Mouse (Mus musculus) forebrain, embryonic 13.5 days (tissue): Measurements from ENCODE around the gene Podn. TPM values are rescaled to one million over a fixed set of nuclear protein-coding genes. Genes with fewer than 3 reads are reported as not detected.
A peak's percentile ranks its signal among the peaks of the same experiment; 100 is the strongest.

ENCODE experiments used
- ATAC-seq: fragments of 200-750 bp; cut with Nextera tagmentation; 2 replicates; pipeline ENCODE4 v1.8.0; 2017
- H3K27ac ChIP-seq: fragments of 300-500 bp; sonication (generic); 2 replicates; pipeline ENCODE4 v1.5.1; 2015; ENCODE audit warnings: inconsistent platforms, mild to moderate bottlenecking, moderate library complexity
- H3K27me3 ChIP-seq: fragments of 300-500 bp; sonication (generic); 2 replicates; pipeline ENCODE4 v1.6.1; 2015; ENCODE audit warnings: mild to moderate bottlenecking, inconsistent platforms
- H3K36me3 ChIP-seq: fragments of 300-500 bp; sonication (generic); 2 replicates; pipeline ENCODE4 v1.6.1; 2015; ENCODE audit warnings: mild to moderate bottlenecking, inconsistent platforms; ENCODE audit not compliant: poor library complexity, severe bottlenecking
- H3K4me1 ChIP-seq: fragments of 300-500 bp; sonication (generic); 2 replicates; pipeline ENCODE4 v1.6.1; 2015; ENCODE audit warnings: inconsistent platforms
- H3K4me2 ChIP-seq: fragments of 300-500 bp; sonication (generic); 2 replicates; pipeline ENCODE4 v1.6.1; 2015; ENCODE audit warnings: inconsistent platforms, mild to moderate bottlenecking, moderate library complexity
- H3K4me3 ChIP-seq: fragments of 300-500 bp; sonication (generic); 2 replicates; pipeline ENCODE4 v1.5.1; 2015; ENCODE audit warnings: mild to moderate bottlenecking, inconsistent platforms
- H3K9ac ChIP-seq: fragments of 300-500 bp; sonication (generic); 2 replicates; pipeline ENCODE4 v1.6.1; 2015; ENCODE audit warnings: mild to moderate bottlenecking, inconsistent platforms
- H3K9me3 ChIP-seq: fragments of 300-500 bp; sonication (generic); replicated peaks from 2 replicates; pipeline ENCODE4 v1.6.1; 2016; ENCODE audit warnings: inconsistent platforms
- WGBS: fragments of 180-500 bp; shearing (Covaris S2); methylation state at CpG from one replicate; pipeline ENCODE4 v1.1.7; 2015; 5-methylcytosine and 5-hydroxymethylcytosine counted together
- polyA plus RNA-seq: library from polyadenylated mRNA; unstranded; fragments of >200 nt; fragmentation: Nextera tagmentation; extraction: Ambion mirVana; gene quantifications from 2 replicates; pipeline ENCODE4 v1.2.1, GENCODE M21; 2015

Podn gene
- polyA plus RNA-seq, 1 experiment from 2014 or later, result 0.27 TPM

DNA sequence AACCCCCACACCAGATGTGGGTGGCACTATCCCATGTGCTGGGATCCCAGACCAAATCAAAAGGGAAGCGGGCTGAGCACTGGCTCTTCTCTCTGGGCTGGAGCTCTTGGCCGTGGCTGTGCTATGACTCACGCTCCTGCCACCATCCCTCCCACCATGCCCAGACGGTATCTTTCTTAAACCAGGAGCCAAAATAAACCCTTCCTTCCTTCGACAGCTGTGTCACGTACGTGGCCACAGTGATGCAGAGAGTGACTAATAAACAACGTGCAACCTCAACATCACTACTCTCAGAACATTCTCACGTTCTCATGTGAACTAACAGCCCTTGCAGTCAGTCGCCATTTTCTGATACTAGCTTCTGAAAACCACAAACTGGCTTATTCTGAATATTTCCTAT lies 38.1 kb downstream of the Podn start:
- H3K36me3 ChIP-seq, result peaks cover 52% of the 10 kb centered on the region
- H3K27ac ChIP-seq, result no peak overlapping the region
- H3K4me3 ChIP-seq, result no peak overlapping the region
- no peak overlapping the region for H3K4me2 ChIP-seq
- WGBS, result 88% methylated on average over 10 of the region's 10 CpGs
- H3K27me3 ChIP-seq, result no peaks in the 10 kb centered on the region
- ATAC-seq, result no peak
- no peak overlapping the region for H3K9ac ChIP-seq
- H3K9me3 ChIP-seq, result no peaks in the 10 kb centered on the region
- H3K4me1 ChIP-seq, result peaks cover 15% of the 10 kb centered on the region

DNA sequence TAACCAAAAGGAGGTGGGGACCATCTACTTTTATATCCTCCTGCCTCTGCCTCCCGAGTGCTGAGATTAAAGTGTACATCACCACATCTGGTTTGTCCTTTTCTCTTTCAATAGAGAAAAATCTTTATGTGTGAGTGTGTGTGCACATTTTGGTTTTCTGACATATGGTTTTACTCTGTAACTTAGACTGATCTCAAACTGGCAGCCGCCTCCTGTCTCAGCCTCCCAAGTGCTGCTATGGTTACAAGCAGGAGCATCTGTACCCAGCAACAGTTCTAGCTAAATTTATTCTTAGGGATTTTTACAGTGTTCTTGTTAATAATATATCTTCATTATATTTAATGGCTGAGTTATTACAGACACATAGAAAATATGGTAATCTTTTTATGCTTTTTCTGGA lies 39.0 kb downstream of the Podn start:
- H3K4me3 ChIP-seq, result no peak overlapping the region
- 92% methylated on average over 2 of the region's 2 CpGs for WGBS
- peaks cover 54% of the 10 kb centered on the region for H3K36me3 ChIP-seq
- no peaks in the 10 kb centered on the region for H3K27me3 ChIP-seq
- H3K9ac ChIP-seq, result no peak overlapping the region
- ATAC-seq, result no peak
- peaks cover 15% of the 10 kb centered on the region for H3K4me1 ChIP-seq
- no peaks in the 10 kb centered on the region for H3K9me3 ChIP-seq
- H3K27ac ChIP-seq, result no peak overlapping the region
- no peak overlapping the region for H3K4me2 ChIP-seq

- no peaks in the 10 kb centered on the region for H3K27me3 ChIP-seq
- no peak overlapping the region for H3K9ac ChIP-seq
- H3K4me2 ChIP-seq, result no peak overlapping the region
- H3K4me3 ChIP-seq, result no peak overlapping the region
- peaks cover 19% of the 10 kb centered on the region for H3K4me1 ChIP-seq
- H3K27ac ChIP-seq, result no peak overlapping the region
- H3K9me3 ChIP-seq, result no peaks in the 10 kb centered on the region
- WGBS, result 93% methylated on average over 10 of the region's 10 CpGs
- peaks cover 57% of the 10 kb centered on the region for H3K36me3 ChIP-seq
- no peak for ATAC-seq
These were observed 40.4 kb downstream of the Podn start for GRCm38 (mm10) chr4:108055873-108056272.

- H3K4me2 ChIP-seq, result no peak overlapping the region
- no peak for ATAC-seq
- peaks cover 69% of the 10 kb centered on the region for H3K36me3 ChIP-seq
- WGBS, result 86% methylated on average over 8 of the region's 8 CpGs
- no peaks in the 10 kb centered on the region for H3K27me3 ChIP-seq
- H3K4me1 ChIP-seq, result 0 out of 2 replicates have a peak, but pooled peaks cover 5% of the 10 kb centered on the region
- H3K4me3 ChIP-seq, result no peak overlapping the region
- no peak overlapping the region for H3K9ac ChIP-seq
- H3K9me3 ChIP-seq, result no peaks in the 10 kb centered on the region
- H3K27ac ChIP-seq, result no peak overlapping the region
These were observed 43.6 kb downstream of the Podn start for GRCm38 (mm10) chr4:108052673-108053072.

DNA sequence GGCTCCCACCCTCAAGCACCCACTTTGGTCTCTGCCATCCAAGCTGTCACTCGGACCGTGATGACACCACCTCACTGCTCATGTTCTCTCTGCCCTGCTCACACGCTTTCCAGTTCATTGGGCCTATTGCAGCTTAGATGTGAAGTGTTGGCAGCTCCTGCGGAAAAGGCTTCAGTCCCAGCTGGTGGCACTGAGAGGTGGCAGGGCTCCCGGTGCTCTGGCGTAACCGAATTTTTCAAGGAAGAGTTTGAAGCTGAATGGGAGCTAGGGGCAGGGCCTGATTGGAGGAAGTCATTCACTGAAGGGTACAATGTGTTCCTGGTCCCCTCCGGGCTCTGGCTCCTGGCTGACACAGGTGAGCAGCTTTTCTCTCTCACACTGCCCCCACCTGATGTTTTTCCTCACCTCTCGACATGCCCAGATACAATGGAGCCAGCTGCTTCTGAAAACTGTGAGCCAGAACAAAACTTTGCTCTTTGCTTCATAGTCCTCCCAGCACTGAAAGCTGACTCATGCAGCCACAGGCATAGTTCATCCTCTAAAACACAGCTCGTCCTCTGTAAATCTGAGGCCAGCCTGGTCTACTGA lies 44.5 kb downstream of the Podn start:
- peak; percentile 82 for ATAC-seq
- H3K4me2 ChIP-seq, result no peak overlapping the region
- H3K4me1 ChIP-seq, result 0 out of 2 replicates have a peak, but pooled peaks cover 5% of the 10 kb centered on the region
- no peak overlapping the region for H3K9ac ChIP-seq
- H3K4me3 ChIP-seq, result no peak overlapping the region
- peaks cover 77% of the 10 kb centered on the region for H3K36me3 ChIP-seq
- no peaks in the 10 kb centered on the region for H3K27me3 ChIP-seq
- no peaks in the 10 kb centered on the region for H3K9me3 ChIP-seq
- 71% methylated on average over 10 of the region's 10 CpGs for WGBS
- H3K27ac ChIP-seq, result peak overlapping the region; percentile 49

DNA sequence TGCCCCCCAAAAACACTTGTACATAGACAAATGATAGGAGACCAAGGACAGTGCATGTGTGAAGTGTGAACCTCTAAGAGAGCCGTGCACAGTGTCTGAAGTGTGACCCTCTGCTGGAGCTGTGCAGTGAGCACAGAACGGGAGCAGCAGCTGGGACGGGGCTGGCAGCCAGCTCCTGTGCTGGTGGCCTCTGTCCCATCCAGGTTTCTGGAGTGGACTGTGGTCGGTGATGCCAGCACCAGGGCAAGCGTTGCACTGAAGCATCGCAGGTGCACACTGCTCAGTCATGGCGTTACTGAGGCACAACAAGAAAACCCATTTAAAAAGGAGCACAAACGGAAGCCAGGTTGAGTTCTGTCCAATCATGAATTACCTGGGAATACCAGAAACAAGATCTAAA lies 50.1 kb downstream of the Podn start:
- 92% methylated on average over 8 of the region's 8 CpGs for WGBS
- Histone ChIP-seq H3K36me3 (peaks cover 70% of the 10 kb centered on the region), H3K9ac (no peak overlapping the region), H3K4me1 (no peaks in the 10 kb centered on the region), H3K4me2 (no peak overlapping the region), H3K27me3 (no peaks in the 10 kb centered on the region), H3K27ac (no peak overlapping the region), H3K9me3 (no peaks in the 10 kb centered on the region), H3K4me3 (no peak overlapping the region)
- ATAC-seq, result no peak

DNA sequence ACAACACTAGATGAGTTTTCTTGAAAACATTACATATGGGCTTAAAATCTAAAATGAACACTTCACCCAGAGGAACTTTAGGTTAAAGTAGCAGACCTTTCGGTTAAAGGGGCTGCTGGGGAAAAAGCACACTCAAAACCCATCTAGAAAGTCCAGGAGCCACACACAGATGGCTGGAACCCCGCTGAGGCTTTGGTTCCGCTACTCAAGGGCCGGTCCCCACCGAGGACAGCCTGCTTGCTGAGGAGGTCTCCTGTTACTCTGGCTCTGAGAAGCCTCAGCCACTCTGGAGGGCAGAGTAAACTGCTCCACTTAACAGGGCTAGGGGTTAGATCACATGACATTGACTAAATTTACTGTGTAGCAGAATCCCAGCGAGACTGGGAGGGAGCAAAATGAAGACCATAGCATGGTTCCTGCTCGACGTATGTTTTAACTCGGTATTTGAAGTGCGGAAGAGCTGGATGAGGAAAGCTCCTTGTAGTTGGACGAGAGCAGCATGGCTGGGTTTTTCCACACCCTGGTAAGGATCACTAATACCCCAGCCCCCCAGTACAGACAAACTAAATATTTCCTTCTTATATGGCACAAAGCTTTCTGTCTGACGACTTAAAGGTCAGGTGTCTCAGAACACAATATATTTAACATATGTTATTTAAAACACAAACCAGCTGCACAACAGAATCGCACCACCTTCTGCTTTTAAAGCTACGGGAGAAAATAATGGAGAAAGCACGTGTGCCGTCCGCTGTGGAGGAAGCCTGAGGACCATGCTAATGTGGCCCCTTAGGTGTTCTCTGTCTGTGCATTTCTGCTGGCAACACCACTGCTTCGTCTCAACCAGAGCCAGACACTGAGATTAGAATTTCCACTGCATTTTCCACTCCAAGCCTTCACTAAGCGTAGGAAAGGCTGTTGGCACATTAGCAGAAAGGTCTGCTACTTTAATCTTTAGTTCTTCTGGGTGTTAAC lies 50.8 kb downstream of the Podn start:
- Histone ChIP-seq H3K4me1 (no peaks in the 10 kb centered on the region), H3K9me3 (no peaks in the 10 kb centered on the region), H3K4me3 (no peak overlapping the region), H3K36me3 (peaks cover 70% of the 10 kb centered on the region), H3K27ac (no peak overlapping the region), H3K27me3 (no peaks in the 10 kb centered on the region), H3K9ac (no peak overlapping the region), H3K4me2 (no peak overlapping the region)
- no peak for ATAC-seq
- 78% methylated on average over 19 of the region's 19 CpGs for WGBS

DNA sequence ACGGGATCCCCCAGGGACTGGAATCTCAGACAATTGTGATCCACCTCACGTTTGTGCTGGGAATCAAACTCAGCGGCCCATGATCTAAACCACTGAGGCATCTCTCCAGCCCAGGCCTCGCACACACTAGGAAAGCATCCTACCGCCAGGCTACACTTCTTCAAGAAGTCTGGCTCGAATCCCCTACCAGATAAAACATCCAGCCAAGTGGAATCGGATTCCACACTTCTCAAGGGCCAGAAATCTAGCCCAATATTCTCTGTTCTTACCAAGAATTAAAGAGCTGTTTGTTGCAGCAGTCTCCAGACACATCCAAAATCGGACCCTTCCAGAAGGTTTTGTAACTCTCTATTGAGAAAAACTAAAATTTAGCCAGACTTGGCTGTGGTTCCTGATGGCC lies 59.2 kb downstream of the Podn start:
- no peak overlapping the region for H3K4me3 ChIP-seq
- H3K27ac ChIP-seq, result no peak overlapping the region
- H3K27me3 ChIP-seq, result peaks cover 21% of the 10 kb centered on the region
- ATAC-seq, result no peak
- peaks cover 1% of the 10 kb centered on the region for H3K36me3 ChIP-seq
- 71% methylated on average over 8 of the region's 8 CpGs for WGBS
- H3K4me1 ChIP-seq, result peaks cover 4% of the 10 kb centered on the region; the same call in 1 of the 2 replicates
- H3K9ac ChIP-seq, result no peak overlapping the region
- no peaks in the 10 kb centered on the region for H3K9me3 ChIP-seq
- no peak overlapping the region for H3K4me2 ChIP-seq

GRCm38 (mm10) chr4:108033041-108033764 lies 63.0 kb downstream of the Podn start:
- no peak overlapping the region for H3K4me3 ChIP-seq
- H3K9me3 ChIP-seq, result no peaks in the 10 kb centered on the region
- peaks cover 56% of the 10 kb centered on the region for H3K27me3 ChIP-seq
- no peak for ATAC-seq
- H3K4me1 ChIP-seq, result peaks cover 16% of the 10 kb centered on the region
- WGBS, result 80% methylated on average over 8 of the region's 8 CpGs
- H3K9ac ChIP-seq, result no peak overlapping the region
- H3K36me3 ChIP-seq, result no peaks in the 10 kb centered on the region
- no peak overlapping the region for H3K27ac ChIP-seq
- no peak overlapping the region for H3K4me2 ChIP-seq

GRCm38 (mm10) chr4:108032352-108032849 lies 63.8 kb downstream of the Podn start:
- Histone ChIP-seq H3K4me3 (peak overlapping the region; percentile 60), H3K27me3 (peaks cover 56% of the 10 kb centered on the region), H3K4me1 (peaks cover 16% of the 10 kb centered on the region), H3K4me2 (peak overlapping the region; percentile 99), H3K9ac (peak overlapping the region; percentile 70), H3K9me3 (no peaks in the 10 kb centered on the region), H3K27ac (no peak overlapping the region), H3K36me3 (no peaks in the 10 kb centered on the region)
- ATAC-seq, result no peak
- 46% methylated on average over 11 of the region's 11 CpGs for WGBS

DNA sequence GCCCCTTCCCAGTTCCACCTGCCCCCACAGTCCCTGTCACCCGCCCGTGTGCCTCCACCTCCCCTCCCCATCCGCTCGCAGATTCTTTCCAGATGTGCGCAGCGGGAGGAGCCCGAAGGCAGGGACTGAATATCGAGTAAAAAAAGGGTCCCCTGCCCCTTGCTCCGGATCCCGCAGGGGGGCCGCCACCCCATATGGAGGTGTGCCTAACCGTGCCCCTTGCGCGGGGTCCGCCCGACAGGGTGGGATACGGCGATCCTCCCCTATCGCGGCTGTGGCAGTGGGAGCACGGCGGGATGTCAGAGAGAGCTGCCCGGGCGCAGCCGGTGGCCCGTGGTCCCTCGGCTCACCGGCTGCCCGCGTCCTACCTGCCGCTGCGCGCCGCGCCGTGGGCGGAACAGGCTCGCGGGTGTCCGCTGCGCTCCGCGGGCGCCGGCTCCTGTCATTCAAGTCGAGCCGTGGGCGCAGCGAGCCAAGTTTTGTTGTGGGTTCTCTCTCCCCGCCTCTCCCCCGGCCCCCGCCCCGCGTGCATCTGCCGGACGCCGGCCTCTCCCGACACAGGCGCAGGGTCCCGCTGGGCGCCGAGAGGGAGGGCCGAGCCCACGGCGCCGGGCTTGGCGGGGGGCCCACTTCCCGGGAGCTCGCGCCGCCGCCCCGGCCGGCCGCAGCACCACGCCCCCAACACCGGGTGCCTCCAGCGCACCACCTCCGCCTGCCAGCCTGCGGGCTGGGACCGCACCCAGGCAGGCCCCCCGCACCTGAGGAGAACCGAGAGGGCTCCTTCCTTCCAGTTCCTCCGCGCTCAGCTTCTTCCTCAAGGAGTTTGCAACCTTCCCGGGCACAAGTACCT lies 64.5 kb downstream of the Podn start:
- peak overlapping the region; percentile 70 for H3K9ac ChIP-seq

More for the DNA sequence above, 64.5 kb downstream of the Podn start:
- no peaks in the 10 kb centered on the region for H3K36me3 ChIP-seq
- H3K27ac ChIP-seq, result no peak overlapping the region
- H3K27me3 ChIP-seq, result peaks cover 56% of the 10 kb centered on the region
- peaks cover 16% of the 10 kb centered on the region for H3K4me1 ChIP-seq
- H3K9me3 ChIP-seq, result no peaks in the 10 kb centered on the region
- under 1% methylated on average over 68 of the region's 86 CpGs for WGBS
- peak overlapping the region; percentile 60 for H3K4me3 ChIP-seq
- peak overlapping the region; percentile 99 for H3K4me2 ChIP-seq
- peak; percentile 69 for ATAC-seq
